Mouse (Mus musculus): ENCODE measurements around the gene Tmub2. TPM values are rescaled to one million over a fixed set of nuclear protein-coding genes. Genes with fewer than 3 reads are reported as not detected.
A peak's percentile ranks its signal among the peaks of the same experiment; 100 is the strongest.
"Not testable (repeated sequence)": the region's sequence is repeated elsewhere in the genome, so short reads cannot be mapped to it uniquely, and the experiment has no call there.

Gene Tmub2
- total RNA-seq, 1 experiment from 2014 or later, result 51.1 TPM

GRCm38 (mm10) chr11:102268520-102269244 lies 16.0 kb upstream of the Tmub2 start, which contains the start of gene Asb16:
Gene Asb16, plus strand, starts transcription at chr11:102268743.
- no peak for ATAC-seq (ENCODE audit: extremely low read depth, insufficient number of reproducible peaks, low FRiP score, poor library complexity, severe bottlenecking)

- no peak for ATAC-seq (ENCODE audit: extremely low read depth, insufficient number of reproducible peaks, low FRiP score, poor library complexity, severe bottlenecking)
Measured at GRCm38 (mm10) chr11:102276411-102276915, 8.3 kb upstream of the Tmub2 start.

- ATAC-seq (ENCODE audit: extremely low read depth, insufficient number of reproducible peaks, low FRiP score, poor library complexity, severe bottlenecking), result no peak
Measured at GRCm38 (mm10) chr11:102277754-102278153, 7.0 kb upstream of the Tmub2 start.

- no peak for ATAC-seq (ENCODE audit: extremely low read depth, insufficient number of reproducible peaks, low FRiP score, poor library complexity, severe bottlenecking)
Measured at GRCm38 (mm10) chr11:102279595-102279994, 5.1 kb upstream of the Tmub2 start.

- ATAC-seq (ENCODE audit: extremely low read depth, insufficient number of reproducible peaks, low FRiP score, poor library complexity, severe bottlenecking), result not testable (repeated sequence)
Measured at GRCm38 (mm10) chr11:102280267-102280666, 4.5 kb upstream of the Tmub2 start.

- no peak for ATAC-seq (ENCODE audit: extremely low read depth, insufficient number of reproducible peaks, low FRiP score, poor library complexity, severe bottlenecking)
Measured at GRCm38 (mm10) chr11:102283922-102284321, 809 bp upstream of the Tmub2 start.

- peak; percentile 33 for ATAC-seq (ENCODE audit: extremely low read depth, insufficient number of reproducible peaks, low FRiP score, poor library complexity, severe bottlenecking)
Measured at GRCm38 (mm10) chr11:102285095-102285834, 534 bp downstream of the Tmub2 start.

- ATAC-seq (ENCODE audit: extremely low read depth, insufficient number of reproducible peaks, low FRiP score, poor library complexity, severe bottlenecking), result no peak
Measured at GRCm38 (mm10) chr11:102287485-102287884, 2.8 kb downstream of the Tmub2 start.

GRCm38 (mm10) chr11:102288027-102288804 lies 3.5 kb downstream of the Tmub2 start:
- no peak for ATAC-seq (ENCODE audit: extremely low read depth, insufficient number of reproducible peaks, low FRiP score, poor library complexity, severe bottlenecking)

- ATAC-seq (ENCODE audit: extremely low read depth, insufficient number of reproducible peaks, low FRiP score, poor library complexity, severe bottlenecking), result no peak
Measured at GRCm38 (mm10) chr11:102288913-102289312, 4.2 kb downstream of the Tmub2 start.

GRCm38 (mm10) chr11:102289511-102290100 lies 4.9 kb downstream of the Tmub2 start:
- no peak for ATAC-seq (ENCODE audit: extremely low read depth, insufficient number of reproducible peaks, low FRiP score, poor library complexity, severe bottlenecking)

- ATAC-seq (ENCODE audit: extremely low read depth, insufficient number of reproducible peaks, low FRiP score, poor library complexity, severe bottlenecking), result no peak
Measured at GRCm38 (mm10) chr11:102290141-102290540, 5.4 kb downstream of the Tmub2 start.

- no peak for ATAC-seq (ENCODE audit: extremely low read depth, insufficient number of reproducible peaks, low FRiP score, poor library complexity, severe bottlenecking)
Measured at GRCm38 (mm10) chr11:102291051-102291535, 6.4 kb downstream of the Tmub2 start.

GRCm38 (mm10) chr11:102293971-102294370 lies 9.2 kb downstream of the Tmub2 start:
- ATAC-seq (ENCODE audit: extremely low read depth, insufficient number of reproducible peaks, low FRiP score, poor library complexity, severe bottlenecking), result no peak

- no peak for ATAC-seq (ENCODE audit: extremely low read depth, insufficient number of reproducible peaks, low FRiP score, poor library complexity, severe bottlenecking)
Measured at GRCm38 (mm10) chr11:102294416-102294815, 9.7 kb downstream of the Tmub2 start.

GRCm38 (mm10) chr11:102294887-102295597 lies 10.3 kb downstream of the Tmub2 start:
- peak; percentile 24; the same call in 1 of the 2 replicates for ATAC-seq (ENCODE audit: extremely low read depth, insufficient number of reproducible peaks, low FRiP score, poor library complexity, severe bottlenecking)

- no peak for ATAC-seq (ENCODE audit: extremely low read depth, insufficient number of reproducible peaks, low FRiP score, poor library complexity, severe bottlenecking)
Measured at GRCm38 (mm10) chr11:102295598-102296471, 11.1 kb downstream of the Tmub2 start.

Measured in neutrophil, adult 5-6 weeks (primary cell).